Mouse (Mus musculus) spleen, embryonic (tissue): ENCODE data around the gene Birc7.

Experiments
- CTCF ChIA-PET: fragments of 350-600 bp; sonication (Branson Sonifier 250); formaldehyde crosslinking; loops from one replicate; lab custom pipeline; 2022; lab: Charles Lee

The Birc7 gene

DNA sequence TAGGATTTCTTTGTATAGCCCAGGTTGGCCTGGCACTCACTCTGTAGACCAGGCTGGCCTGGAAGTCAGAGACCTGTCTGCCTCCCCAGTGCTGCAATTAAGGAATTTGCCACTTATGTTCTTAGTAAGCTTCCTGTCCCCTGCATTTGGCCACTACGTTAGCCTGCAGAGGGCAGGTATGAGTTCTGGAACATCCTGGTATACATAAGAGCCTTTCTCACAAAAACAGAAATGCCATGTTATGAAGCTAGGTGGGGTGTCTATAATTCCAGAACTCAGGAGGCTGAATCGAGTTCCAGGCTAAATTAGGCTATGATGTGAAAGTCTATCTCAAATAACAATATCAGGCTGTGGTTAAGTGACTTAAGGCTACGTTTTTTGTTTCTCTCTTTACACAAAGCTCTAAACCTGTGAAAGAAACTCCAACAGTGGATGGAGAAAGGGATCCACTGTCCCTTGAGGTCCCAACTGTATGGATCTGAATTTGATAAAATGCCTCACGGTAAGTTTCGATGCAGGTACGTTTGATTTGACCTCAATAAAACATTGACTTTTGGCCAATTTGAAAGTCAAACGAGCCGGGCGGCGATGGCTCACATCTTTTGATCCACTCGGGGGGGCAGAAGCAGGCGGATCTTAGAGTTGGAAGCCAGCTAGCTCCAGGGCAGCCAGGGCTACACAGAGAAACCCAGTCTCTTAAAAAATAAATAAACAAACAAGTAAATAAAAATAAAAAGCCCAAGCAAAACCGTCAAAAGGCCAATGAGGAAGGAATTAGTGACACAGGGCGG, 37.5 kb downstream of the Birc7 start:
- CTCF ChIA-PET: interaction anchor here (0.6 kb wide), 1 partner anchor 592 kb away, joined by 13 read pairs; no protein-coding TSS in a partner anchor

DNA sequence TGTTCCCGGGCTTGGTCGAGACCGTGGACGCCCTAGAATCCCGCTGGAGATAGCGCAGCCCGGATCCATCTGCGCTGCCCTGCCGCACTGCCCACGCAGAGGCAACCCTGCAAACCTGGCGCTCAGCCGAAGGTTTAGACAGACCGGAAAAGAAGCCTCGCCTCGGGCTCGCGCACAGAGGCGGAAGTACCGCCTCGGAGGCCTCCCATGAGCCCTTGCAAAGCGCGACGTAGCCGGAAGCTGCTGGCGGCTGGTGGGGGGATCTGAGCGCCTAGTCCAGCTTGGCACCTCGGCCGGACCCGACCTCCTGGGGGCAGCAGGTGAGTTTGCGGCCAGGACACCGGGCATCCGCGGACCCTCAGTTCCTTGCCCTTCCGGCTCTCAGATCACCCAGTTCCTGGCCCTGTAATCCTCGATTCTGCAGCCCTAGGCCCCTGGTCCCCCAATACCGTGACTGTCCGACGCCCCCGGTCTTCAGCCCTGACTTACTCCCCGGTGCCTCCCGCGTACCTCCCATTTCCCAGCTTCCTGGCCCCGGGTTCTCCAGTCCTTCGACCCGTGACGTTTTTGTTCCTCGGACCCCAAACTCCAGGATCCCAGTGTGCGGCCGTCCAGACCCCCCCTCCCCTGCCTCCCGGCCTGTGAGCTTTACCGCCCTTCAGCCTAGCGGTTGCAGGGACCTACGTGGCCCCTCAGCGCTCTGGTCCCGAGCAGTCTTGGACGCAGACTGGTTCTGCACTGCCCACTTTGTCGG, 38.4 kb downstream of the Birc7 start, which contains the start of gene Arfgap1:
Gene Arfgap1, plus strand, starts transcription at position 216 of the 754 bp plus-strand sequence.
- CTCF ChIA-PET: no interaction called here

GRCm38 (mm10) chr2:180981133-180981532, 52.3 kb downstream of the Birc7 start:
- CTCF ChIA-PET: no interaction called here
